Mouse (Mus musculus) heart, postnatal 0 days (tissue): ENCODE measurements around the gene Disp1. TPM values are rescaled to one million over a fixed set of nuclear protein-coding genes. Genes with fewer than 3 reads are reported as not detected.

ENCODE experiments used
- ATAC-seq: fragments of 200-750 bp; cut with Nextera tagmentation; 2 replicates; pipeline ENCODE4 v1.8.0; 2017; ENCODE audit warnings: low read depth, moderate number of reproducible peaks, moderate library complexity; ENCODE audit not compliant: insufficient read depth
- DNase-seq: peaks from one replicate; pipeline ENCODE4 v3.0.0-alpha.2; 2016; ENCODE audit warnings: low spot score
- H3K27ac ChIP-seq: fragments of 300-500 bp; sonication (generic); 2 replicates; pipeline ENCODE4 v1.5.1; 2014; ENCODE audit warnings: low read depth, mild to moderate bottlenecking
- H3K27me3 ChIP-seq: fragments of 300-500 bp; sonication (generic); 2 replicates; pipeline ENCODE4 v1.6.1; 2014; ENCODE audit warnings: low read length, mixed read lengths; ENCODE audit not compliant: control insufficient read depth, insufficient read depth
- H3K36me3 ChIP-seq: fragments of 300-500 bp; sonication (generic); replicated peaks from 2 replicates; pipeline ENCODE4 v1.6.1; 2014; ENCODE audit warnings: low read length, mixed read lengths; ENCODE audit not compliant: control insufficient read depth, insufficient read depth
- H3K4me1 ChIP-seq: fragments of 300-500 bp; sonication (generic); 2 replicates; pipeline ENCODE4 v1.6.1; 2014; ENCODE audit warnings: antibody characterized with exemption; ENCODE audit not compliant: control insufficient read depth, insufficient read depth
- H3K4me2 ChIP-seq: fragments of 300-500 bp; sonication (generic); 2 replicates; pipeline ENCODE4 v1.6.1; 2014; ENCODE audit warnings: low read depth, mild to moderate bottlenecking, low read length, moderate library complexity
- H3K4me3 ChIP-seq: fragments of 300-500 bp; sonication (generic); 2 replicates; pipeline ENCODE4 v1.5.1; 2014; ENCODE audit warnings: low read depth, low read length
- H3K9ac ChIP-seq: fragments of 300-500 bp; sonication (generic); replicated peaks from 2 replicates; pipeline ENCODE4 v1.6.1; 2014; ENCODE audit warnings: low read depth, low read length, mixed read lengths
- H3K9me3 ChIP-seq: fragments of 300-500 bp; sonication (generic); replicated peaks from 2 replicates; pipeline ENCODE4 v1.6.1; 2016; ENCODE audit warnings: low read length; ENCODE audit not compliant: control insufficient read depth
- CTCF ChIP-seq: IDR thresholded peaks from 2 replicates; pipeline ENCODE4 v1.5.1; 2016; ENCODE audit warnings: antibody characterized with exemption, control low read depth, low read depth
- EP300 ChIP-seq: IDR thresholded peaks from 2 replicates; pipeline ENCODE4 v1.6.1; 2016; ENCODE audit warnings: antibody characterized with exemption, low read depth
- WGBS: fragments of 180-500 bp; shearing (Covaris S2); extraction: QIAGEN DNeasy Blood & Tissue Kit; methylation state at CpG from one replicate; pipeline ENCODE4 v1.1.7; 2014; 5-methylcytosine and 5-hydroxymethylcytosine counted together
- polyA plus RNA-seq: library from polyadenylated mRNA; unstranded; fragments of >200 nt; fragmentation: Nextera tagmentation; extraction: Ambion mirVana; gene quantifications from 2 replicates; pipeline ENCODE4 v1.2.1, GENCODE M21; 2015
- total RNA-seq: library from RNA; depleted of rRNA; stranded (reverse); fragments of >200 nt; gene quantifications from 2 replicates; pipeline ENCODE4 v1.2.3, GENCODE M21; 2014; ENCODE audit warnings: low replicate concordance

Disp1 gene
- total and polyA plus RNA-seq, 2 experiments from 2014 or later, result 5.8 to 8.1 TPM

DNA sequence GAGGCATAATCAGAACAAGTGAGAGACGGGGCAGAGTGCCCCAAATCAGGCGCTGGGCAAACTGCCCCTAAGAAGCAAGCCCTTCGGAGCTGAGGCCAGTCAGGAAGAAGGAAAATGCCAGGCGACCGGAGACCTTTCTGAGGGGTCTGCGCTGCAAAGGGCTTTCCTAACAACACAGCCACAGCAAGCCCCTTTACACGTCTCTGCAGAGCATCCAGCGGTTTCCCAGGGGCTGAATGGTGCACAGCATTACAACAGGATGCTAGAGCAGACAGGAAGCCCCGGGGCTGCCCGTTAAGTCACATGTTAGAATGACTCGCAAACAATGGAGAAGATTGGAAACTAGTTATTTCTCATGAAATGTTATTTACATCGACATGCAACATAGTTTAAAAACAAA lies 53.5 kb downstream of the Disp1 start:
- DNase-seq (no peak), ATAC-seq (no peak)
- peak overlapping the region; percentile 46 for H3K27ac ChIP-seq

GRCm38 (mm10) chr1:183166700-183167099 lies 54.6 kb downstream of the Disp1 start:
- TF ChIP-seq EP300 (no peak), CTCF (no peak)
- H3K9me3 ChIP-seq, result 0 out of 2 replicates have a peak, but pooled peaks cover 6% of the 10 kb centered on the region
- no peak for DNase-seq
- no peak overlapping the region for H3K4me2 ChIP-seq
- no peaks in the 10 kb centered on the region for H3K36me3 ChIP-seq
- no peak overlapping the region for H3K27ac ChIP-seq
- H3K4me3 ChIP-seq, result no peak overlapping the region
- H3K27me3 ChIP-seq, result no peaks in the 10 kb centered on the region
- ATAC-seq, result no peak
- 86% methylated on average over 5 of the region's 5 CpGs for WGBS
- peaks cover 21% of the 10 kb centered on the region; the same call in 1 of the 2 replicates for H3K4me1 ChIP-seq
- H3K9ac ChIP-seq, result no peak overlapping the region

More for the DNA sequence above, 53.5 kb downstream of the Disp1 start:
- Histone ChIP-seq H3K9me3 (0 out of 2 replicates have a peak, but pooled peaks cover 6% of the 10 kb centered on the region), H3K4me1 (peaks cover 21% of the 10 kb centered on the region; the same call in 1 of the 2 replicates), H3K4me2 (no peak overlapping the region), H3K9ac (no peak overlapping the region), H3K4me3 (no peak overlapping the region), H3K27me3 (no peaks in the 10 kb centered on the region), H3K36me3 (no peaks in the 10 kb centered on the region)
- no peak for TF ChIP-seq EP300
- WGBS, result 66% methylated on average over 12 of the region's 12 CpGs

DNA sequence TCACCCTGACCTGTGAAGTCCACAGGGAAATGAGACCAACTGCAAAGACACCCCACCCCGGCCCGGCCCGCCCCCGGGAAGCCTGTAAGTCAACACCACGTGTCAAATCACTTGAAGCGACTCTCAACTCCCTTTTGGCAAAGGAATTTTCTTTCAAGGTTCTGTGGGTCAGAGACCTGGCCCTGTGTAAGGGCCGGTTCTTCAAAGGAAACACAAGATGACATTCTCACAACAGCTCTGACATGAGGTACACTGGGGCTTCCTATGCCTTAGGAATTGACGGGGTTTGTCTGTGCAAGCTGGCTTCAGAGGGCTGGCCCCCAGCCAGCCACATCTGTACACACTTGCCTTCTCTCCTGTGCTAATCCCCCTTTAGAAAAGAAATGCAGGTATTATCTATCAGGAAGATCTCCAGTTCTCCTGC lies 56.7 kb downstream of the Disp1 start:
- Histone ChIP-seq H3K9ac (no peak overlapping the region), H3K27me3 (no peaks in the 10 kb centered on the region), H3K9me3 (0 out of 2 replicates have a peak, but pooled peaks cover 6% of the 10 kb centered on the region), H3K4me2 (no peak overlapping the region), H3K36me3 (no peaks in the 10 kb centered on the region), H3K4me3 (no peak overlapping the region), H3K27ac (no peak overlapping the region), H3K4me1 (peaks cover 13% of the 10 kb centered on the region; the same call in 1 of the 2 replicates)
- DNase-seq (no peak), ATAC-seq (no peak)
- TF ChIP-seq EP300 (no peak), CTCF (no peak)
- WGBS, result 11% methylated on average over 8 of the region's 8 CpGs

- Histone ChIP-seq H3K36me3 (no peaks in the 10 kb centered on the region), H3K27ac (no peak overlapping the region), H3K27me3 (no peaks in the 10 kb centered on the region), H3K4me1 (peaks cover 9% of the 10 kb centered on the region; the same call in 1 of the 2 replicates), H3K4me3 (no peak overlapping the region), H3K9ac (no peak overlapping the region), H3K4me2 (no peak overlapping the region), H3K9me3 (0 out of 2 replicates have a peak, but pooled peaks cover 6% of the 10 kb centered on the region)
- DNase-seq (no peak), ATAC-seq (no peak)
- TF ChIP-seq CTCF (no peak), EP300 (no peak)
- WGBS, result 48% methylated on average over 6 of the region's 6 CpGs
Observed at GRCm38 (mm10) chr1:183164190-183164580, 57.1 kb downstream of the Disp1 start.

DNA sequence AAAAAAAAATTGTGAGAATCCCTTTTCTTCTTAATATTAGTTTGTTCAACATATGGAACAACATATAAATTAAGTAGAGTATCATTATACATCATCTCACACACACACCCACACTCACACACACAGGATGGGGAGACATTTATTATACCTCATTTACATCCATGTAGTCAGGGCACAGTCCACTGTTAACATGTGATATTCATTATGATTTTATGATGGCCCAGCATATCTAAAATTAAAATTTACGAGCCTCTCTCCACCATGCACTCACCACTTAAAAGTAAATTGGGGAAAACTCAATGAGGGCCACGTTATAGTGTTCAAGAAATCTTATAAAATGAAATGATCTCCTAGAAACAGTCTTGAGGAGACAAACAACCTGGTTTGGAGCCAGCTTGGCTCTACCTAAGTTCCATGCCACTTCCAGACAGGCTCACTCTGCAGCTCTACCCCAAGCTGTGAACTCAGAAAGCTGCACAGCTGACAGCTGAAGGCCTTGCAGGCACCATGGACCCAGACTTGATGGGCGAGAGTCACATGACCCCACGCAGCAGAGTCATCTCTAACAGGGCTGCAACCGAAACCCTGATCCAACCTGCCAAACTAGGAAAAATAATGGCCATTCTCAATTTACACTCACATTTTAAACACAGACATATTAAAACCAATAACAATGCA lies 57.7 kb downstream of the Disp1 start:
- ATAC-seq (no peak), DNase-seq (no peak)
- no peaks in the 10 kb centered on the region for H3K36me3 ChIP-seq
- H3K4me1 ChIP-seq, result peaks cover 9% of the 10 kb centered on the region; the same call in 1 of the 2 replicates
- TF ChIP-seq CTCF (no peak), EP300 (no peak)
- no peak overlapping the region for H3K4me3 ChIP-seq
- no peak overlapping the region for H3K4me2 ChIP-seq
- H3K9me3 ChIP-seq, result 0 out of 2 replicates have a peak, but pooled peaks cover 6% of the 10 kb centered on the region
- H3K9ac ChIP-seq, result no peak overlapping the region
- no peaks in the 10 kb centered on the region for H3K27me3 ChIP-seq
- WGBS, result 78% methylated on average over 5 of the region's 5 CpGs
- H3K27ac ChIP-seq, result no peak overlapping the region
